Mouse (Mus musculus): ENCODE measurements around the gene Rbms3. TPM values are rescaled to one million over a fixed set of nuclear protein-coding genes. Genes with fewer than 3 reads are reported as not detected.

Rbms3 gene
- polyA plus RNA-seq, 1 experiment from 2014 or later, result not detected

- Histone ChIP-seq H3K79me2 (ENCODE audit: inconsistent target) (no peaks in the 10 kb centered on the region), H3K4me3 (ENCODE audit: inconsistent target) (no peak overlapping the region), H3K36me3 (ENCODE audit: inconsistent target) (no peaks in the 10 kb centered on the region), H3K27ac (no peak overlapping the region)
- WGBS (ENCODE audit: missing documents), result 65% methylated on average over 4 of the region's 4 CpGs
These were observed 821.3 kb downstream of the Rbms3 start for GRCm38 (mm10) chr9:116808401-116808800.

GRCm38 (mm10) chr9:116807166-116808081 lies 822.3 kb downstream of the Rbms3 start:
- Histone ChIP-seq H3K4me3 (ENCODE audit: inconsistent target) (no peak overlapping the region), H3K79me2 (ENCODE audit: inconsistent target) (no peaks in the 10 kb centered on the region), H3K36me3 (ENCODE audit: inconsistent target) (no peaks in the 10 kb centered on the region), H3K27ac (no peak overlapping the region)
- WGBS (ENCODE audit: missing documents), result 88% methylated on average over 16 of the region's 16 CpGs

GRCm38 (mm10) chr9:116803292-116803731 lies 826.4 kb downstream of the Rbms3 start:
- Histone ChIP-seq H3K36me3 (ENCODE audit: inconsistent target) (no peaks in the 10 kb centered on the region), H3K27ac (no peak overlapping the region), H3K79me2 (ENCODE audit: inconsistent target) (no peaks in the 10 kb centered on the region), H3K4me3 (ENCODE audit: inconsistent target) (no peak overlapping the region)
- 90% methylated on average over 3 of the region's 3 CpGs for WGBS (ENCODE audit: missing documents)

DNA sequence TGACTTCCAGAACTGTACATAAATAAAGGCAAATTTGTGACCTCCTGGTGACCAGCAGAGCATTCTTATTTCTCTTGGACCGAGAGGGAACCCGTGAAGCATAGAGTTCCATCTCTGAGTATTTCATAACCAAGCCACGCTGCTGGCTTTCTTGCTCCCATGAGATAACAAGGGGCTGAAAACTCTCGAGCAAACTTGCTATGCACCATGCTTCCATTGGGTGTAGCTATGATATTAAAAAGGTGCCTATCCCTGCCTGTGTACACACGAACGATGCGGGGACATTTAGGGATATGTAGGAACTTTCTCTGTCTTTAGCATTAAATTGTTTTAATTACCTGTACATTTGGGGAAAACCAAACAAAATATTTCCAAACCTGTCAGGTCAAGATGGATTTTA lies 827.1 kb downstream of the Rbms3 start:
- Histone ChIP-seq H3K36me3 (ENCODE audit: inconsistent target) (no peaks in the 10 kb centered on the region), H3K4me3 (ENCODE audit: inconsistent target) (no peak overlapping the region), H3K27ac (no peak overlapping the region), H3K79me2 (ENCODE audit: inconsistent target) (no peaks in the 10 kb centered on the region)
- WGBS (ENCODE audit: missing documents), result 58% methylated on average over 7 of the region's 7 CpGs

DNA sequence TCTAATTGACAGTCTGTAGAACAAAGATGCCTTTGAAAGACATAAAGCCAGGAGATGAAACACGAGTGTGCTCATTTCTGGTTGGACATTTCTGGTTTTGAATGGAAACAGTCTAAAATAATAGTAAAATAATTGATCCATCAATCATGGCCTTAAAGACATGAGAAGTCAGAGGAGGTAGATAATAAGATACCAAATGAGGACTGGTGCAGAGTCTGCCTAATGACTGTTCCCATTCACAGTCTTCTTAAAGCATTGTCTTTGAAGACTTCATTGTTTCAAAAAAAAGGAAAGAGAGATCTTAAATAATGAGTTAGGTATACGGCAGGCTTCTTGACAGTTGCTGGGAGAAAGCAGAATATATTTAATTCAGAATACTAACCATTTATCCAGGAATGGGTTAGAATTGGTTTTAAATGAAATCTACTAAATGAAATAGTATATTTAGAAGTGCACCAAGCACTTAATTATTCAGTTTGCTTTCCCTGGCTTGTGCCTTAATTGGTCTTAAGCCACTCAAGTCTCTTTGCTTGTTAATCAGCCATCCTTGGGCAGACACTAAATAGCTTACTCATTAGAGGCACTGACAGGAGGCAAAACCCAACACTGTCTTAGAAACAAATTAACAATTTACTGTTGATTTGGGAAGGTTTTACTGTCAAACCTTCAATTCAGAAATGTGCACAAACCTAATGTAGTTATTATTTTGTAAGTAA lies 834.3 kb downstream of the Rbms3 start:
- no peak overlapping the region for H3K27ac ChIP-seq

DNA sequence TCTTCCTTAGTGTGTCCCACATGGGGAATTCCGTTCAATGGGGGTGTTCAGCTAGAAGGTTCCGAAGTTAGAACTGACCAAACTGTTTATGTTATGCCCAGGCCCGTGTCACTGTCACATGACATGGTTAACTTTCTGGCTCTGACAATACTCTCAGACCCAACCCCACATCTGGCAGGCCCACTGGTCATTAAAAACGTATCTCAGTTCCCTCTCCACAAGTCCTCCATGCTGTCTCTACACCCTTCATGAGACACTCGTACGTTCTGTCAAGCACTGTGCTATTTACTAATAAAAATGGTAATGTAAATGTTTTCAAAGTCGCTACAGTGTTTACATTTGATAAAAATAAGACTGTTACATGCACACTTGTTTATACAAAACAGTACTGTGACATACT lies 837.9 kb downstream of the Rbms3 start:
- no peaks in the 10 kb centered on the region for H3K79me2 ChIP-seq (ENCODE audit: inconsistent target)
- H3K27ac ChIP-seq, result no peak overlapping the region
- no peaks in the 10 kb centered on the region for H3K36me3 ChIP-seq (ENCODE audit: inconsistent target)
- WGBS (ENCODE audit: missing documents), result 82% methylated on average over 7 of the region's 7 CpGs
- no peak overlapping the region for H3K4me3 ChIP-seq (ENCODE audit: inconsistent target)

More for the DNA sequence above, 834.3 kb downstream of the Rbms3 start:
- 77% methylated on average over 2 of the region's 2 CpGs for WGBS (ENCODE audit: missing documents)
- Histone ChIP-seq H3K4me3 (ENCODE audit: inconsistent target) (no peak overlapping the region), H3K79me2 (ENCODE audit: inconsistent target) (no peaks in the 10 kb centered on the region), H3K36me3 (ENCODE audit: inconsistent target) (no peaks in the 10 kb centered on the region)

GRCm38 (mm10) chr9:116786136-116787046 lies 843.3 kb downstream of the Rbms3 start:
- Histone ChIP-seq H3K79me2 (ENCODE audit: inconsistent target) (no peaks in the 10 kb centered on the region), H3K27ac (no peak overlapping the region), H3K4me3 (ENCODE audit: inconsistent target) (no peak overlapping the region), H3K36me3 (ENCODE audit: inconsistent target) (no peaks in the 10 kb centered on the region)
- WGBS (ENCODE audit: missing documents), result 87% methylated on average over 11 of the region's 11 CpGs

GRCm38 (mm10) chr9:116771820-116772219 lies 857.9 kb downstream of the Rbms3 start:
- no peak overlapping the region for H3K4me3 ChIP-seq (ENCODE audit: inconsistent target)
- H3K27ac ChIP-seq, result no peak overlapping the region
- H3K36me3 ChIP-seq (ENCODE audit: inconsistent target), result no peaks in the 10 kb centered on the region
- WGBS (ENCODE audit: missing documents), result 93% methylated on average over 3 of the region's 3 CpGs
- H3K79me2 ChIP-seq (ENCODE audit: inconsistent target), result no peaks in the 10 kb centered on the region

- Histone ChIP-seq H3K36me3 (ENCODE audit: inconsistent target) (no peaks in the 10 kb centered on the region), H3K27ac (no peak overlapping the region)
- 54% methylated on average over 12 of the region's 12 CpGs for WGBS (ENCODE audit: missing documents)
These were observed 860.2 kb downstream of the Rbms3 start for GRCm38 (mm10) chr9:116769358-116770054.

GRCm38 (mm10) chr9:116762395-116763025 lies 867.2 kb downstream of the Rbms3 start:
- 48% methylated on average over 10 of the region's 10 CpGs for WGBS (ENCODE audit: missing documents)
- H3K27ac ChIP-seq, result no peak overlapping the region
- no peaks in the 10 kb centered on the region for H3K36me3 ChIP-seq (ENCODE audit: inconsistent target)
- H3K79me2 ChIP-seq (ENCODE audit: inconsistent target), result no peaks in the 10 kb centered on the region
- H3K4me3 ChIP-seq (ENCODE audit: inconsistent target), result no peak overlapping the region

More at GRCm38 (mm10) chr9:116769358-116770054, 860.2 kb downstream of the Rbms3 start:
- Histone ChIP-seq H3K4me3 (ENCODE audit: inconsistent target) (no peak overlapping the region), H3K79me2 (ENCODE audit: inconsistent target) (no peaks in the 10 kb centered on the region)

DNA sequence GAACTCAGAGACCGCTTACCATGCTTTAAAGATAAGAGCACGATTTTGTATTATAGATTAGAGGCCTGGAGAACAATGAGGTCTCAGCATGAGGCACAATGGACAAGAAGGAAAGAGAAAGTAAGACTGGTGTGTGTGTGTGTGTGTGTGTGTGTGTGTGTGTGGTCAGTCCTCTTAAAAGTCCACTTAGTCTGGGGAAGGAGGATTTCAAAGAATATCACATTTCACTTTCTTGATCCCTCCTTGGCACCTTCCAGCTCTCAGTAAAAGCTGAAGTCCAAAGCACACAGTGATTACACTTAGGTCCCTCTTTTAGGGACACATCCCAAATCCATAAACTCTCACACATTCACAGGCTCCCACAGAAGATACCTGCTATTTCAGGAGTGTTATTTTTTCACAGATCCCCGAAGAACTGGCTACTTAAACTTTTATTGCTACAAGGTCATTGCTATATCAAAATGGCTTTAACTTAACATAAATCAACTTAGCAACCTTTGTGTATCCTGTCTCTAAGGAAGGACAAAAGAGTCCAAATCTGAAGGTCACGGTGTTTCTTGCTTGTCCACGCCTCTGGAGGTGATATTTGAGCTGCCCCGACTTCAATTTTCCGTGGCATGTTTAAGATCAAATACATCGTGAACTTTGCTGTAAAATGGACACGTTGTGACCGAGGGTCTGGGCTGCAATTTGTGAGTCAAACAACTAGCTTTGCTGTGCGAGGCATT lies 880.7 kb downstream of the Rbms3 start:
- Histone ChIP-seq H3K4me3 (ENCODE audit: inconsistent target) (no peak overlapping the region), H3K79me2 (ENCODE audit: inconsistent target) (no peaks in the 10 kb centered on the region), H3K36me3 (ENCODE audit: inconsistent target) (no peaks in the 10 kb centered on the region), H3K27ac (no peak overlapping the region)
- 81% methylated on average over 11 of the region's 11 CpGs for WGBS (ENCODE audit: missing documents)

GRCm38 (mm10) chr9:116748346-116748745 lies 881.4 kb downstream of the Rbms3 start:
- Histone ChIP-seq H3K79me2 (ENCODE audit: inconsistent target) (no peaks in the 10 kb centered on the region), H3K36me3 (ENCODE audit: inconsistent target) (no peaks in the 10 kb centered on the region), H3K4me3 (ENCODE audit: inconsistent target) (no peak overlapping the region), H3K27ac (no peak overlapping the region)
- WGBS (ENCODE audit: missing documents), result 89% methylated on average over 4 of the region's 4 CpGs

DNA sequence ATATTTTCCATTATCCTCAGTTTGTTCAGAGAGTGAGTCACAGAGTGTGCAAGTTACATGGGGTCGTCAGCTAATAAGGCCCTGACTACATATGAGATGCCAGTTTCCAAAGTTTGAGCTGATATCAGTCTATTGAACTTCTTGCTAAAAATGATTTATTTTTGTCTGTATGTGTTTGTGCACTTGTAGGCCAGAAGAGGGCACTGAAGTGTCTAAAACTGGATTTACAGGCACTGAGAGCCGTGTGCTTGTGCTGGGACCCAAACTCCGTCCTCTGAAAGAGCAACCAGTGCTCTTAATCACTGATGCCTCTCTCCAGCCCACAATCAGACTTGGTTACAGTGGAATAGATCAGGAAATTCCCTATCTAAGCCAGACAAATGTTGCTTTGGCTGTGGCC lies 882.8 kb downstream of the Rbms3 start:
- WGBS (ENCODE audit: missing documents), result 81% methylated on average over 3 of the region's 3 CpGs
- Histone ChIP-seq H3K36me3 (ENCODE audit: inconsistent target) (no peaks in the 10 kb centered on the region), H3K27ac (no peak overlapping the region), H3K4me3 (ENCODE audit: inconsistent target) (no peak overlapping the region), H3K79me2 (ENCODE audit: inconsistent target) (no peaks in the 10 kb centered on the region)

Data from macrophage (primary cell).